Mouse (Mus musculus) hindbrain, postnatal 0 days (tissue): ENCODE measurements at regions not wholly inside any gene's neighbourhood (a gene's known extent, or its start where the extent isn't known, plus 50 kb on each side); places are given as distances from the start of the nearest gene placed in this dataset.

Source experiments
- ATAC-seq: fragments of 200-750 bp; cut with Nextera tagmentation; 2 replicates; pipeline ENCODE4 v1.8.0; 2017; ENCODE audit warnings: mild to moderate bottlenecking, moderate TSS enrichment, moderate library complexity
- DNase-seq: peaks from one replicate; pipeline ENCODE4 v3.0.0-alpha.2; 2015; ENCODE audit warnings: low spot score
- H3K27ac ChIP-seq: fragments of 300-500 bp; sonication (generic); 2 replicates; pipeline ENCODE4 v1.5.1; 2014; ENCODE audit warnings: mild to moderate bottlenecking
- H3K27me3 ChIP-seq: fragments of 300-500 bp; sonication (generic); 2 replicates; pipeline ENCODE4 v1.6.1; 2014; ENCODE audit warnings: low read length, mixed read lengths; ENCODE audit not compliant: insufficient read depth
- H3K36me3 ChIP-seq: fragments of 300-500 bp; sonication (generic); 2 replicates; pipeline ENCODE4 v1.6.1; 2014; ENCODE audit warnings: low read length, mixed read lengths; ENCODE audit not compliant: insufficient read depth
- H3K4me1 ChIP-seq: fragments of 300-500 bp; sonication (generic); 2 replicates; pipeline ENCODE4 v1.6.1; 2014; ENCODE audit warnings: antibody characterized with exemption, low read length, mixed read lengths; ENCODE audit not compliant: insufficient read depth
- H3K4me2 ChIP-seq: fragments of 300-500 bp; sonication (generic); 2 replicates; pipeline ENCODE4 v1.6.1; 2014; ENCODE audit warnings: low read depth, mild to moderate bottlenecking, low read length, moderate library complexity, mixed read lengths
- H3K4me3 ChIP-seq: fragments of 300-500 bp; sonication (generic); 2 replicates; pipeline ENCODE4 v1.5.1; 2014; ENCODE audit warnings: low read length
- H3K9ac ChIP-seq: fragments of 300-500 bp; sonication (generic); replicated peaks from 2 replicates; pipeline ENCODE4 v1.6.1; 2014; ENCODE audit warnings: mild to moderate bottlenecking, low read length, moderate library complexity, mixed read lengths
- H3K9me3 ChIP-seq: fragments of 300-500 bp; sonication (generic); 2 replicates; pipeline ENCODE4 v1.6.1; 2016; ENCODE audit warnings: low read length, mixed read lengths
- CTCF ChIP-seq: IDR thresholded peaks from 2 replicates; pipeline ENCODE4 v1.5.1; 2016; ENCODE audit warnings: antibody characterized with exemption, control low read depth, low read depth
- WGBS: fragments of 180-500 bp; shearing (Covaris S2); extraction: QIAGEN DNeasy Blood & Tissue Kit; methylation state at CpG from one replicate; pipeline ENCODE4 v1.1.7; 2014; 5-methylcytosine and 5-hydroxymethylcytosine counted together

DNA sequence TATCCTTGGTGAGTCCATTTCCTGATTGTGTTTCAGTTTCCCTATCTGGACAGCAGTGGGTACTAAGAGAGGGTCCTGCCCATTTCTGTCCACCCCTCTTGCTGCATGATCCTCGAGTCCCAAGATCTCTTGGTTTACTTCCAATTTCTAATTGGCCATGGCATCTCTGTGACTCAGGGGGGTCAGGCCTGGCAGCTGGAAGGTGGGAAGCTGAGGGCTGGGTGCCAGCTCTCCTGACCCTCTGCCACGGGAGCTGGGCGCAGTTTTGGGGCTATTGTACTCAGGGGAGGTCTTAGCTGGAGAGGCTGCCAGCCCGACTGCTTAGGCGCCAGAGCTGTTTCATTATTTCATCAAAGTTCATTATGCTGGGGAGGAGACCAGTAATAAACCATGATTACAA, 169.7 kb upstream of the Msx2 start:
- no peak overlapping the region for H3K4me2 ChIP-seq
- H3K9ac ChIP-seq, result no peak overlapping the region
- no peak overlapping the region for H3K27ac ChIP-seq
- peaks cover 6% of the 10 kb centered on the region; the same call in 1 of the 2 replicates for H3K9me3 ChIP-seq
- ATAC-seq, result no peak
- H3K4me1 ChIP-seq, result no peaks in the 10 kb centered on the region
- WGBS, result 30% methylated on average over 5 of the region's 5 CpGs
- H3K4me3 ChIP-seq, result no peak overlapping the region
- H3K36me3 ChIP-seq, result no peaks in the 10 kb centered on the region
- no peaks in the 10 kb centered on the region for H3K27me3 ChIP-seq
- no peak for TF ChIP-seq CTCF
- peak; percentile 60 for DNase-seq

DNA sequence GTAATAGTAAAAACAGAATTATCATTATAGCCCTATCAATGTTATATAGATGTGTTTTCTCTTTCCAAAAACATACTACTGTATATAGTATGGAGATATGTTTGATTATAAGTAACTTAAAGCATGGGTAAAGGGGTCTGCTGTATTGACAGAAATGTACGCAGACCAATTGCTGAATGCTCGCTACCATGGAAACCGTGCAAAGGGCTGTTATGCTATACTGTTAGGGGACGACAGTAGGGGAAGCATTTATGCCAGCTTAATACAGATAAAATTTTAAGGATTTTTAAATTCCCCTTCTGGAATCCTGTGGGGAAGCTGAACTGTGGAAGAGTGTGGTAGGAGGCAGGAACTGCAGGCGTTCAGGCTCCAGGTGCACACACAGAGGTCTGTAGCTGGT, 166.7 kb upstream of the Msx2 start:
- DNase-seq, result peak; percentile 26

DNA sequence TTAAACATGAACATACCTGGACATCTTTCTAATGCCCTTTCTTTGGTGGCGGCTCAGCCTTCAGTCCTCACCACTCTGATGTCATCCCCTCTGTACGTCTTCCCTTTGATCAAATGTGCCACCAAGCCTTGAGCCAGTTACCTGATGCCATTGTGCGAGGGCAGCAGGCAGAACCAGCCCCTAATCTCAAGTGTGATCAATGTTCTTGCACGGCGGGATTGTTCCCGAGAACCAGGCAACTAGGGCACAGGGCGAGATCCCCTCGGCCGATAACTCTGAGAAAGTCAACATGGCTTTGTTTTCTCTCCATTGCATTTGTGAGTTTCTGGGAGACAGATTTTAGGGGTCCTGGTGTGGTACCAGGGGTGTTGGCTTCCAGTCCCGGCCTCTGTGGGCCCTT, 166.2 kb upstream of the Msx2 start:
- Histone ChIP-seq H3K36me3 (no peaks in the 10 kb centered on the region), H3K4me2 (no peak overlapping the region), H3K27me3 (no peaks in the 10 kb centered on the region), H3K27ac (no peak overlapping the region), H3K4me1 (no peaks in the 10 kb centered on the region), H3K9ac (no peak overlapping the region), H3K4me3 (no peak overlapping the region), H3K9me3 (no peaks in the 10 kb centered on the region)
- TF ChIP-seq CTCF, result no peak
- 79% methylated on average over 10 of the region's 10 CpGs for WGBS
- ATAC-seq (no peak), DNase-seq (no peak)

More for the DNA sequence above, 166.7 kb upstream of the Msx2 start:
- Histone ChIP-seq H3K4me2 (no peak overlapping the region), H3K4me3 (no peak overlapping the region), H3K4me1 (no peaks in the 10 kb centered on the region), H3K36me3 (no peaks in the 10 kb centered on the region), H3K27me3 (no peaks in the 10 kb centered on the region), H3K27ac (no peak overlapping the region), H3K9me3 (peaks cover 2% of the 10 kb centered on the region; the same call in 1 of the 2 replicates), H3K9ac (no peak overlapping the region)
- peak; percentile 45; the same call in 1 of the 2 replicates for ATAC-seq
- no peak for TF ChIP-seq CTCF
- 58% methylated on average over 5 of the region's 5 CpGs for WGBS

GRCm38 (mm10) chr13:53636011-53636410, 163.1 kb upstream of the Msx2 start:
- H3K4me3 ChIP-seq, result no peak overlapping the region
- DNase-seq (no peak), ATAC-seq (no peak)
- H3K4me2 ChIP-seq, result no peak overlapping the region
- no peaks in the 10 kb centered on the region for H3K9me3 ChIP-seq
- H3K27ac ChIP-seq, result no peak overlapping the region
- H3K4me1 ChIP-seq, result no peaks in the 10 kb centered on the region
- H3K9ac ChIP-seq, result no peak overlapping the region
- H3K36me3 ChIP-seq, result no peaks in the 10 kb centered on the region
- WGBS, result 75% methylated on average over 5 of the region's 5 CpGs
- TF ChIP-seq CTCF, result no peak
- peaks cover 5% of the 10 kb centered on the region; the same call in 1 of the 2 replicates for H3K27me3 ChIP-seq

- no peaks in the 10 kb centered on the region for H3K9me3 ChIP-seq
- no peak overlapping the region for H3K9ac ChIP-seq
- no peak overlapping the region for H3K4me3 ChIP-seq
- no peak overlapping the region for H3K4me2 ChIP-seq
- TF ChIP-seq CTCF, result no peak
- H3K27me3 ChIP-seq, result peaks cover 5% of the 10 kb centered on the region; the same call in 1 of the 2 replicates
- peak; percentile 69 for DNase-seq
- H3K27ac ChIP-seq, result no peak overlapping the region
- ATAC-seq, result peak; percentile 29; the same call in 1 of the 2 replicates
- H3K36me3 ChIP-seq, result no peaks in the 10 kb centered on the region
- no peaks in the 10 kb centered on the region for H3K4me1 ChIP-seq
- WGBS, result 36% methylated on average over 9 of the region's 9 CpGs
Observed at GRCm38 (mm10) chr13:53634637-53635203, 161.8 kb upstream of the Msx2 start.

DNA sequence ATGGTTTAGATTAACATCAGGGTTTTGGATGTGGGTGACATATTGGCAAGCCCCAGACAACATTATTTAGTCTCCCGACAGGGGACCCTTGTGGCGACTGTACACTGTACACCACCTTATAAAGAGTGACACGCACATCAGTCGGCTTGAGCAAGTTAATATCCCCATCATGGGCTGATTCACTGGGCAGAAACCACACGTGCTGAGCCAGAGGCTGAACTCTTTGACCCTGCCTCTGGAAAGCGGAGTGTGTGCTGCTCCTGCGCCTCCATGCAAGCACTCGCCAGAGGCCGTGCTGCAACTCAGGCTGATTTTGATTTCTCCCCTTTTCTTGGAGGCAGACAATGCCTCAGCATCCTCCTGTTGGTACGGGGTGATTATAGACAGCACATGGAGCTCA, 125.2 kb upstream of the Msx2 start:
- no peak for DNase-seq
- Histone ChIP-seq H3K36me3 (no peaks in the 10 kb centered on the region), H3K4me3 (no peak overlapping the region), H3K9ac (no peak overlapping the region), H3K9me3 (no peaks in the 10 kb centered on the region), H3K27me3 (no peaks in the 10 kb centered on the region), H3K27ac (no peak overlapping the region), H3K4me2 (no peak overlapping the region), H3K4me1 (no peaks in the 10 kb centered on the region; the same call in 1 of the 2 replicates)
- no peak for TF ChIP-seq CTCF
- ATAC-seq, result no peak
- WGBS, result 64% methylated on average over 10 of the region's 10 CpGs
